Mouse (Mus musculus): Measurements from ENCODE around the gene Ercc6. TPM values are rescaled to one million over a fixed set of nuclear protein-coding genes. Genes with fewer than 3 reads are reported as not detected.

Ercc6 gene
- polyA plus RNA-seq, 1 experiment: 13.8 TPM

Other genes with a start within 250 kb of the Ercc6 start
- 66.1 and 68.5 TPM in 2 replicates for gene Ogdhl, start 191.5 kb upstream of the Ercc6 start, polyA plus RNA-seq (2012; rRNA removed)
- gene 1700024G13Rik, start 125.1 kb upstream of the Ercc6 start, polyA plus RNA-seq (2012; rRNA removed): not detected in 2 replicates
- 0.14 and 0.53 TPM in 2 replicates for gene Slc18a3, start 48.7 kb upstream of the Ercc6 start, polyA plus RNA-seq (2012; rRNA removed)
- 0.42 and 0.69 TPM in 2 replicates for gene Chat, start 47.5 kb upstream of the Ercc6 start, polyA plus RNA-seq (2012; rRNA removed)
- gene Prrxl1, start 85.9 kb downstream of the Ercc6 start, polyA plus RNA-seq (2012; rRNA removed): 0.04 and 0.11 TPM in 2 replicates
- gene 3425401B19Rik, start 171.8 kb downstream of the Ercc6 start, polyA plus RNA-seq (2012; rRNA removed): 0.08 and 0.11 TPM in 2 replicates